Mouse (Mus musculus) megakaryocyte, adult 5-6 weeks (primary cell): ENCODE measurements at regions not wholly inside any gene's neighbourhood (a gene's known extent, or its start where the extent isn't known, plus 50 kb on each side); places are given as distances from the start of the nearest gene placed in this dataset.

Source experiments
- ATAC-seq: 2 replicates; pipeline ENCODE4 v1.8.0; 2016; ENCODE audit warnings: mild to moderate bottlenecking, inconsistent platforms; ENCODE audit not compliant: poor library complexity, severe bottlenecking

- no peak for ATAC-seq
Measured at GRCm38 (mm10) chr13:97430885-97431284, 190.0 kb downstream of the Enc1 start.

- no peak for ATAC-seq
Measured at GRCm38 (mm10) chr13:97428163-97428562, 187.3 kb downstream of the Enc1 start.

GRCm38 (mm10) chr13:97427537-97427936, 186.6 kb downstream of the Enc1 start:
- no peak for ATAC-seq

GRCm38 (mm10) chr13:97425731-97426130, 184.8 kb downstream of the Enc1 start:
- ATAC-seq: no peak

GRCm38 (mm10) chr13:97423911-97424310, 183.0 kb downstream of the Enc1 start:
- no peak for ATAC-seq

GRCm38 (mm10) chr13:97423298-97423817, 182.5 kb downstream of the Enc1 start:
- ATAC-seq: no peak

- no peak for ATAC-seq
Measured at GRCm38 (mm10) chr13:97422897-97423296, 182.0 kb downstream of the Enc1 start.

- no peak for ATAC-seq
Measured at GRCm38 (mm10) chr13:97421831-97422230, 180.9 kb downstream of the Enc1 start.

GRCm38 (mm10) chr13:97420773-97421172, 179.9 kb downstream of the Enc1 start:
- ATAC-seq: no peak

- ATAC-seq: peak; percentile 73
Measured at GRCm38 (mm10) chr13:97419100-97419499, 178.2 kb downstream of the Enc1 start.

GRCm38 (mm10) chr13:97418681-97419080, 177.8 kb downstream of the Enc1 start:
- ATAC-seq: no peak

- ATAC-seq: no peak
Measured at GRCm38 (mm10) chr13:97418081-97418480, 177.2 kb downstream of the Enc1 start.

GRCm38 (mm10) chr13:97415927-97416709, 175.2 kb downstream of the Enc1 start:
- ATAC-seq: no peak

- ATAC-seq: no peak
Measured at GRCm38 (mm10) chr13:97415381-97415780, 174.5 kb downstream of the Enc1 start.

- ATAC-seq: no peak
Measured at GRCm38 (mm10) chr13:97412151-97412550, 171.2 kb downstream of the Enc1 start.

- no peak for ATAC-seq
Measured at GRCm38 (mm10) chr13:97410550-97411201, 169.8 kb downstream of the Enc1 start.

GRCm38 (mm10) chr13:97409891-97410525, 169.1 kb downstream of the Enc1 start:
- ATAC-seq: no peak

GRCm38 (mm10) chr13:97409291-97409780, 168.4 kb downstream of the Enc1 start:
- ATAC-seq: no peak

GRCm38 (mm10) chr13:97408414-97409290, 167.7 kb downstream of the Enc1 start:
- ATAC-seq: peak; percentile 38

- no peak for ATAC-seq
Measured at GRCm38 (mm10) chr13:97407773-97408172, 166.9 kb downstream of the Enc1 start.
